Mouse (Mus musculus) CH12.LX (cell line): ENCODE results near the gene St6gal1. TPM values are rescaled to one million over a fixed set of nuclear protein-coding genes. Genes with fewer than 3 reads are reported as not detected.

Source experiments
- GABPA ChIP-seq: IDR thresholded peaks from 2 replicates; pipeline ENCODE4 v1.6.1; 2012; ENCODE audit warnings: low read depth, low read length, improper control_type of control experiment, inconsistent platforms; ENCODE audit not compliant: insufficient replicate concordance
- MAFK ChIP-seq: IDR thresholded peaks from 2 replicates; pipeline ENCODE4 v1.6.1; 2011; ENCODE audit warnings: low read length, improper control_type of control experiment; ENCODE audit not compliant: insufficient replicate concordance
- MAZ ChIP-seq: IDR thresholded peaks from 2 replicates; pipeline ENCODE4 v1.6.1; 2012; ENCODE audit warnings: low read depth, mild to moderate bottlenecking, inconsistent platforms, low read length, improper control_type of control experiment, moderate library complexity
- RCOR1 ChIP-seq: conservative IDR thresholded peaks from 2 replicates; pipeline ENCODE4 v1.6.1; 2012; ENCODE audit warnings: low read depth, mild to moderate bottlenecking, inconsistent platforms, low read length, improper control_type of control experiment
- USF1 ChIP-seq: IDR thresholded peaks from 2 replicates; pipeline ENCODE4 v1.6.1; 2014; ENCODE audit warnings: low read depth, mild to moderate bottlenecking, inconsistent platforms, low read length, improper control_type of control experiment
- ZKSCAN1 ChIP-seq: IDR thresholded peaks from 2 replicates; pipeline ENCODE4 v1.6.1; 2012; ENCODE audit warnings: low read depth, inconsistent platforms, low read length, improper control_type of control experiment, borderline replicate concordance
- ZMIZ1 ChIP-seq: IDR thresholded peaks from 2 replicates; pipeline ENCODE4 v1.6.1; 2012; ENCODE audit warnings: low read depth, mild to moderate bottlenecking, inconsistent platforms, low read length, improper control_type of control experiment
- polyA plus RNA-seq: library from polyadenylated mRNA; unstranded; fragments of >175 nt; gene quantifications from 2 replicates; pipeline ENCODE4 v1.2.1, GENCODE M21; 2012; ENCODE audit warnings: low read depth; ENCODE audit not compliant: insufficient read length
- total RNA-seq, 2 experiments: library from RNA; depleted of rRNA; stranded (reverse); fragments of 300-350 nt in 1 of 2; fragments of >200 nt in 1 of 2; gene quantifications; 2 replicates each; pipeline ENCODE4 v1.2.3; 2012 to 2014

St6gal1 gene
- total and polyA plus RNA-seq, 3 experiments: 64.5 to 168 (median 67.8) TPM

DNA sequence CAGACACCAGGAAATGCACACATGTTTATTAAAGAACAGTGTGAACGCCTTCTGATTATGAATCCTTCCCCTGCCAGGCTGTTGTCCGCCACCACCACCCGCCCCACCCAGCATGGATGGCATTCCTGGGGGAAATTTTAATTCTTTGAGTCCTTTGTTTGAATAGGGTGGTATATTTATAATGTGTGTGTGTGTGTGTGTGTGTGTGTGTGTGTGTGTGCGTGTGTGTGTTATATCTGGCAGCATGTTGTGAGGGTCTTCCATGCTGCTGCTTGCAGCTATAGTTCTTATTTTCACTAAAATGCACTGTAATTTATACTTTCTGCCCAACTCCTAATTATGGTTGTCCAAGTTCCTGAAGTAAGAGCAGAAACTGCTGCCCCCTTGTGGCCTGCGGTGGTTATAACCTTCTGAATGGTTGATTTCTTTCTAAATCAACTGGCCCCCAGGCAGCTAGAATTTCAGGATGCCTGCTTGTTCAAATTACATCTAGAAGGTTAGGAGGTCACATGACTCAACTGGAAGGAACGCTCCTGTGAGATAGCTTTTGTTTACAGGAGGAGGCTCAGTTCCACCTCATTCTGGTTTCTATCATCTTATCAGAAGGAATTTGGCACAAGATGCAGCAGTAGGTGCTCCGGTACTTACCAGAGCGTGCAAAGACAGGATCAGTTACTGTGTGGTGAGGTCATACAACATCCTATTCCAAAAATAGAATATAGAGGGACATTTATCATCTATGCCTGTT is 178.6 kb downstream of the St6gal1 start (continued):
- TF ChIP-seq MAFK (no peak), ZKSCAN1 (no peak), GABPA (no peak), ZMIZ1 (no peak), USF1 (no peak), RCOR1 (no peak), MAZ (no peak)

Other genes starting within 250 kb of the St6gal1 start
- not detected in 2 replicates for gene Kng2, start 195.3 kb upstream of the St6gal1 start, total RNA-seq (2012; rRNA removed)
- gene Kng2, start 195.3 kb upstream of the St6gal1 start, total RNA-seq (2014; rRNA removed): not detected in 2 replicates
- not detected in 2 replicates for gene Kng2, start 195.3 kb upstream of the St6gal1 start, polyA plus RNA-seq
- gene Kng1, start 166.9 kb upstream of the St6gal1 start, total RNA-seq (2012; rRNA removed): not detected in 2 replicates
- not detected in 2 replicates for gene Kng1, start 166.9 kb upstream of the St6gal1 start, total RNA-seq (2014; rRNA removed)
- gene Kng1, start 166.9 kb upstream of the St6gal1 start, polyA plus RNA-seq: not detected in 2 replicates
- 358 and 457 TPM in 2 replicates for gene Eif4a2, start 117.3 kb upstream of the St6gal1 start, total RNA-seq (2012; rRNA removed)
- gene Eif4a2, start 117.3 kb upstream of the St6gal1 start, total RNA-seq (2014; rRNA removed): 660 and 860 TPM in 2 replicates
- 475 TPM in 2 replicates for gene Eif4a2, start 117.3 kb upstream of the St6gal1 start, polyA plus RNA-seq
- gene Rfc4, start 97.0 kb upstream of the St6gal1 start, total RNA-seq (2012; rRNA removed): 121 and 125 TPM in 2 replicates
- gene Rfc4, start 97.0 kb upstream of the St6gal1 start, total RNA-seq (2014; rRNA removed): 191 and 204 TPM in 2 replicates
- 74.6 and 91.5 TPM in 2 replicates for gene Rfc4, start 97.0 kb upstream of the St6gal1 start, polyA plus RNA-seq
- 0.13 TPM in 1 of 2 replicates, not detected in the other for gene Adipoq, start 78.2 kb upstream of the St6gal1 start, total RNA-seq (2012; rRNA removed)
- 0.68 and 0.99 TPM in 2 replicates for gene Adipoq, start 78.2 kb upstream of the St6gal1 start, total RNA-seq (2014; rRNA removed)
- gene Adipoq, start 78.2 kb upstream of the St6gal1 start, polyA plus RNA-seq: 0.55 and 1.1 TPM in 2 replicates
- gene Rtp1, start 204.4 kb downstream of the St6gal1 start, total RNA-seq (2012; rRNA removed): not detected in 2 replicates
- gene Rtp1, start 204.4 kb downstream of the St6gal1 start, total RNA-seq (2014; rRNA removed): not detected in 2 replicates
- not detected in 2 replicates for gene Rtp1, start 204.4 kb downstream of the St6gal1 start, polyA plus RNA-seq